8 mouse cellular contexts compared by ENCODE assay signal in genomic region chr2:116001352-116002138, GRCm38 (mm10).
A peak's percentile ranks its signal among the peaks of the same experiment; 100 is the strongest.
DNase-seq lines count a peak whose midpoint lies in the region; ATAC-seq lines count a peak whose summit lies in the region.
"Had no signal": no experiment of that assay in that cellular context is flagged by ENCODE, and none has a peak within 500 bp of the region (broad histone marks: within the 10 kb centered on the region; RNA-seq: fewer than 3 reads in every experiment).

No protein-coding gene starts in this region.

- 35% methylated on average over 6 of the region's 6 CpGs for whole genome bisulfite sequencing in lung, embryonic 16.5 days
- WGBS in hindbrain, embryonic 10.5 days: 50% methylated on average over 6 of the region's 6 CpGs
- 30% methylated on average over 6 of the region's 6 CpGs for WGBS in stomach, embryonic 15.5 days

- no peaks in the 10 kb centered on the region for H3K9me3 ChIP-seq in lung, embryonic 16.5 days (ENCODE audit: control insufficient read depth, low read length)
- no peaks in the 10 kb centered on the region for H3K9me3 ChIP-seq in hindbrain, embryonic 10.5 days
- no peaks in the 10 kb centered on the region for H3K9me3 ChIP-seq in stomach, embryonic 15.5 days
- H3K9me3 ChIP-seq: liver, embryonic 13.5 days had no signal

- ATAC-seq in lung, embryonic 16.5 days (ENCODE audit: low read depth): peak; percentile 61
- ATAC-seq in stomach, embryonic 15.5 days (ENCODE audit: insufficient read depth, low FRiP score, low read depth): no peak; the same call in 1 of the 2 replicates

- no peak overlapping the region for H3K9ac ChIP-seq in lung, embryonic 16.5 days (ENCODE audit: low read length)
- H3K9ac ChIP-seq in stomach, embryonic 15.5 days: no peak overlapping the region
- H3K9ac ChIP-seq: liver, embryonic 13.5 days had no signal

- H3K4me2 ChIP-seq in lung, embryonic 16.5 days (ENCODE audit: low read depth, low read length): no peak overlapping the region
- H3K4me2 ChIP-seq in stomach, embryonic 15.5 days: no peak overlapping the region
- H3K4me2 ChIP-seq: liver, embryonic 13.5 days had no signal

- H3K4me3 ChIP-seq in lung, embryonic 16.5 days (ENCODE audit: low read length): no peak overlapping the region
- no peak overlapping the region for H3K4me3 ChIP-seq in hindbrain, embryonic 10.5 days
- no peak overlapping the region for H3K4me3 ChIP-seq in stomach, embryonic 15.5 days (replicated peaks)
- H3K4me3 ChIP-seq: liver, embryonic 13.5 days had no signal

- no peak for DNase-seq in lung, postnatal 4 days
- no peak for DNase-seq in hindbrain, embryonic 10.5 days (ENCODE audit: low spot score)
- DNase-seq in kidney, postnatal 14 days: peak; percentile 37
- DNase-seq in retina, postnatal 1 day: no peak
- DNase-seq in gastrocnemius, postnatal 10 days: no peak
- DNase-seq: liver, embryonic 13.5 days had no signal

- H3K36me3 ChIP-seq in lung, embryonic 16.5 days (ENCODE audit: control insufficient read depth, insufficient read depth, low read length): no peaks in the 10 kb centered on the region
- H3K36me3 ChIP-seq in hindbrain, embryonic 10.5 days: peaks cover 66% of the 10 kb centered on the region
- H3K36me3 ChIP-seq in stomach, embryonic 15.5 days: 0 out of 2 replicates have a peak, but pooled peaks cover 6% of the 10 kb centered on the region
- H3K36me3 ChIP-seq: liver, embryonic 13.5 days had no signal

- H3K27ac ChIP-seq in lung, embryonic 16.5 days (ENCODE audit: low read length): no peak overlapping the region
- H3K27ac ChIP-seq in hindbrain, embryonic 10.5 days: peak overlapping the region; percentile 40; the same call in 1 of the 2 replicates
- H3K27ac ChIP-seq in stomach, embryonic 15.5 days: peak overlapping the region; percentile 31; the same call in 1 of the 2 replicates
- H3K27ac ChIP-seq: liver, embryonic 13.5 days had no signal

- H3K27me3 ChIP-seq in lung, embryonic 16.5 days (ENCODE audit: control insufficient read depth, insufficient read depth, low read depth, low read length): no peaks in the 10 kb centered on the region
- H3K27me3 ChIP-seq in hindbrain, embryonic 10.5 days (ENCODE audit: insufficient read depth, poor library complexity, severe bottlenecking): no peaks in the 10 kb centered on the region; the same call in 1 of the 2 replicates
- no peaks in the 10 kb centered on the region for H3K27me3 ChIP-seq in stomach, embryonic 15.5 days (replicated peaks)
- H3K27me3 ChIP-seq: liver, embryonic 13.5 days had no signal

- peaks cover 8% of the 10 kb centered on the region; the same call in 1 of the 2 replicates for H3K4me1 ChIP-seq in lung, embryonic 16.5 days (replicated peaks; ENCODE audit: control insufficient read depth, insufficient read depth, low read length)
- H3K4me1 ChIP-seq in hindbrain, embryonic 10.5 days (replicated peaks): peaks cover 41% of the 10 kb centered on the region
- H3K4me1 ChIP-seq in stomach, embryonic 15.5 days: peaks cover 14% of the 10 kb centered on the region; the same call in 1 of the 2 replicates
- H3K4me1 ChIP-seq: liver, embryonic 13.5 days had no signal
